Mouse (Mus musculus) neutrophil, adult 5-6 weeks (primary cell): ENCODE measurements around the gene Plbd2. TPM values are rescaled to one million over a fixed set of nuclear protein-coding genes. Genes with fewer than 3 reads are reported as not detected.

Source experiments
- ATAC-seq: fragments of 151-379, 151-347 bp; 2 replicates; pipeline ENCODE4 v1.8.0; 2017; ENCODE audit warnings: mild to moderate bottlenecking, moderate TSS enrichment; ENCODE audit not compliant: insufficient number of reproducible peaks, poor library complexity, low FRiP score, severe bottlenecking; ENCODE audit errors: extremely low read depth
- total RNA-seq: library from RNA; stranded (forward); fragments of 200-1000 nt; gene quantifications from 2 replicates; pipeline ENCODE4 v1.2.3, GENCODE M21; 2017

The Plbd2 gene
- total RNA-seq, 1 experiment from 2014 or later, result 5.8 TPM

DNA sequence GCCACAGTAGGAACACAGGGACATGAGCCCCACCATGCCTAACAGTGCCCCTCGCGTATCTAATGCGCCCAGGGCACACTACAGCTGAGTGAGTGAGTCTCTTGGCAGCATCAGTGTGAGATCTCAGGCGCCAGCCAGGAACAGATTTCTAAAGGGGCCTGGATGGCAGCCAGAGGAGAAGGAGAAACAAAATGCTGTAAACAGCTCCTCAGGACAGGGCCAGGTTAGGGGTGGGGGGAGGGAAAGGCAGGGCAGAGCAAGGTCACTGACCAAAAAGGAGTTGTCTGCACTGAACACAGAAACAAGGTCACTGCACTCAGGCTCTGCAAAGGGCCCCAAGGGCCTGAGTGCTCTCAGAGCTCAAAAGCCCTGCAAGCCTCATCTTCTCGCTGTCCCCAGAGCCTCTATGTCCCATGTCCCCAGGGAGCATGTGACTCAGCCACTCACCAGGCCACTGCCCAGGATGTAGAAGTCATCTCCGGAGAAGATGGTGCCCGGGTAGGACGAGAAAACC, 12.7 kb downstream of the Plbd2 start:
- no peak for ATAC-seq

DNA sequence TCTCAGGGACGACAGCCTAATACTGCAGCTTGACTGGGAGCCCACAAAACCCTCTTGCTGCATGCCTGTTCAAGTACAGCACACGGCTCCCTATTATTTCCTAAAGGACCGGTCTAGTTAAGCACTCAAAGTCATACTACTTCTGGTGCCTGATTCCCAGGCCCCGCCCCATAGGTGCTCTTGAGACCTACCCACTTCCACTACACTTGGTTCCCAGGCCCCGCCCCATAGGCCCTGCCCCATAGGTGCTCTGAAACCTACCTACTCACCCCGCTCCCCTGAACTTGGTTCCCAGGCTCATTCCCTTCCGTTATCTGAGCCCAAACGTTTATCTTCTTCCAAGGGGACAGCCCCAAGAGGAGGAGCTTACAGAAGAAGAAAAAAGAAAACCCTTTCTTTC, 15.6 kb downstream of the Plbd2 start:
- ATAC-seq, result no peak

DNA sequence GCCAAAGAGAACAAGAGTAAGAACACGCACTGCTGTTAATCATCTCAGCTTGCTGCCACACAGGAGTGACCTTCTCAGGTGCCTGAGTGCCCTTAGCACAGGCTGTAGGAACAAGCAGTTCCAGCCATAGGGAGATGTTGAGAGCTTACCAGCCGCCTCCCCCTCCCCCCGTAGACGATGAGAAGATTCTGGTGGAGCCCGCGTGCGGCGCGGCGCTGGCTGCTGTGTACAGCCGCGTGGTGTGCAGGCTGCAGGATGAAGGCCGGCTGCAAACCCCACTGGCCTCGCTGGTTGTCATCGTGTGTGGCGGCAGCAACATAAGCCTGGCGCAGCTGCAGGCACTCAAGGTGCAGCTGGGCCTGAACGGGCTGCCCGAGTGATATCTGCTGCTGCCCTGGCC, 20.0 kb downstream of the Plbd2 start:
- ATAC-seq, result no peak

DNA sequence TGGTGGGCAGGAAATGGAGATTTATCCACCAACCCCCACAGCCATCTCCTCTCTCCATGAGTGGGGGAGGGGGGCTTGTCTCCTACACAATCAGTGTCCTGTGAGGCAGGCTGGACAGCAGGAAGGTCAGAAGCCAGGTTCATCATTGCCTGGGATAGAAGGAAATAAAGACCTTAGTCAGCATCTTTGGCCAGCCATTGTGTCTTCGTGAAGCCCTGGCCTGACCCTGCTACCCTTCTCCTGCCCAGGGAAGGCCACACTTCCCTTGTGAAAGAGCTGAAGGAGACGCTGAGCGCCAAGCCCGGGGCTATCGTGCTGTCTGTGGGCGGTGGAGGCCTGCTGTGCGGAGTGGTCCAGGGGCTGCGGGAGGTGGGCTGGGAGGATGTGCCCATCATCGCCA, 22.2 kb downstream of the Plbd2 start:
- ATAC-seq, result no peak

DNA sequence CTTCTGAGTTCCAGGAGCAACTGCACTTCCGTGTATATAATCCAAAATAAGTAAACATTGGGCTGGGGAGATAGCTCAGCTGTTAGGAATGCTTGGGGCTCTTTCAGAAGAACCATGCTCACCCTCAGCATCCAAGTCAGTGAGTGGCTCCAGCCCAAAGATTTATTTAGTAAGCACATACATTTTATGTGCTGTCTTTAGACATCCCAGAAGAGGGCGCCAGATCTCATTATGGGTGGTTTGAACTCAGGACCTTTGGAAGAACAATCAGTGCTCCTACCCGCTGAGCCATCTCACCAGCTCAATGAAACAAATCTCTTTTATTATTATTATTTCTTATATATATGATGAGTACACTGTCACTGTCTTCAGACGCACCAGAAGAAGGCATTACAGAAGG, 23.9 kb downstream of the Plbd2 start:
- ATAC-seq, result no peak

DNA sequence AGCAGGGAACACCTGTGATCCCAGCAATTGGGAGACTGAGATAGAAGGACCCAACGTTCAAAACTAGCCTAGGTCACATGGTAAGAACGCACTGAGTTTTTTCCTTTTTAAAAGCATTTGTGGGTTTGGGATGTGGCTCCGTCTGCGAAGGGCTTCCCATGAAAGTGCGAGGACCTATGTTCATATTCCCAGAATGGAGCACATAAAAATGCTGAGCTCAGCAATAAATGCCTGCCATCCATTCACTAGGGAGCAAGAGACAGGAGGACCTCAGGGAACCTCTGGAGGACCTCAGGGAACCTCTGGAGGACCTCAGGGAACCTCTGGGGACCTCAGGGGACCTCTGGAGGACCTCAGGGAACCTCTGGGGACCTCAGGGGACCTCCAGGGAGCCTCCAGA, 25.4 kb downstream of the Plbd2 start:
- ATAC-seq, result no peak

DNA sequence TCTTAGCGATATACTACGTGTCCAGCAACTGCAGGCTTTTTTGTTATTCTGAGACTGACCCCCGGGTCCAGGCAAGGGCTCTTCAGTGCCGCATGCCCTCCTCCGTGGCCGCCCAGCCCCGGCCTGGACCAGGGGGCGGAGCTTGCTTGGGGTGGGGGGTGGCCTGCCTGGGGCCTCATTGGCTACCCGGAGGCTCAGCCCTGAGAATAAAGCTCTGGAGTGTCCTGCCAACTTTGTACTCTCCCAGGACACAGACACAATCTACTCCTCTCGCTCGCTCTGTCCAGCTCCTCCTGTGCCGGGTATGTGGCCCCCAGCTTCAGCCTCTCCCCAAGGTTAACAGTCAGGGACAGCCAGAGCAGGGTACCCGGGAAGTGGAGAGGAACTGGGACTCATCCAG, 27.1 kb downstream of the Plbd2 start, which contains the start of gene Sds:
TSS of gene Sds (plus strand) at position 231 of the 400 bp plus-strand sequence.
- ATAC-seq, result no peak

DNA sequence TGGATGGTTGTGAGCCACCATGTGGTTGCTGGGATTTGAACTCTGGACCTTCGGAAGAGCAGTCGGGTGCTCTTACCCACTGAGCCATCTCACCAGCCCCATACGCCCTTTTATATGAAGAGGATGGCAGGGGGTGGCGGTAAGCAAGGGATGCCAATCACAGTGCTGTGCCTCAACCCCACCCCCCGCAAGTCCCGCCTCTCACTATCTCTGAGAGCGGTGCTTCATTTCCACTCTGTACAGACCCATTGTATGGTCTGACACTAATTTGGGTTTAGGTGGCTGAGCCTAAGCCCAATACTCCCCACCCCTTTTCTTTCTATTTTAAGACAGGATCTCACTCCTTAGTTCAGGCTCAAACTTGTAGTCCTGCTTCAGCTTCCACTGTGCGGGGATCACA, 27.6 kb downstream of the Plbd2 start:
- ATAC-seq, result no peak

DNA sequence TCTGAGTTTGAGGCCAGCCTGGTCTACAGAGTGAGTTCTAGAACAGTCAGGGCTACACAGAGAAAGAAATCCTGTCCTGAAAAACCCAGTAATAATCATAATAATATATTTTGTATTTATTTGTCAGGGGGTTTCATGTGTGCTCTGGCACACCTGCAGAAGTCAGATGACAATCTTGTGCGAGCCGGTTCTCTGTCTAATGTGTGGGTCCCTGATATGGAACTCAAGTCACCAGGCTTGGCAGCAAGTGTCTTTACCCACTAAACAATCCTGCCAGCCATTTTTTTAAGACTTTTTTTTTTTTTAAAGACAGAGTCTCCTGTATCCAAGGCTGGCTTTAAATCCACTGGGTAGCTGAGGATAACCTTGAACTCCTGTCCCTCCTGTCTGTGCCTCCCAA, 30.1 kb downstream of the Plbd2 start:
- ATAC-seq, result no peak

DNA sequence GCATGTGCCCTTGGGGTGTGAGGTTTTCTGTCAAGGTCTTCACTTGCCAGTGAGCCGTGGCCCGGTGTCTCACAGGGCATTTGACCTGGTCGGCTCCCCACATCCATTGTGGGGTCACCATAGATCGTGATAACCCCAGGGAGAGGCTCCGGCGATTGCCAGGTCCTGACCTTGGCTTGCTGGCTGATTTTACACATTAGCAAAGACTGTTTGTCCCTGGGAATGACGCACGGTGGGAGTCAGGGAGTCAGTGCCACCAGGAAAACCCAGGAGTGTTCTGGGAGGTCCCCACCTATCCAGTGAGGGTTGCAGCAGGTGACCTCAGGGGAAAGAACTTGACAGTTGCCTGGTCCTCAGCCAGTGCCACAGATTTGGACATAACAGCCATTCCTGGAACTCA, 30.7 kb downstream of the Plbd2 start, which contains the start of gene Sdsl:
TSS of gene Sdsl (minus strand) at position 41 of the 400 bp plus-strand sequence.
- ATAC-seq, result no peak

DNA sequence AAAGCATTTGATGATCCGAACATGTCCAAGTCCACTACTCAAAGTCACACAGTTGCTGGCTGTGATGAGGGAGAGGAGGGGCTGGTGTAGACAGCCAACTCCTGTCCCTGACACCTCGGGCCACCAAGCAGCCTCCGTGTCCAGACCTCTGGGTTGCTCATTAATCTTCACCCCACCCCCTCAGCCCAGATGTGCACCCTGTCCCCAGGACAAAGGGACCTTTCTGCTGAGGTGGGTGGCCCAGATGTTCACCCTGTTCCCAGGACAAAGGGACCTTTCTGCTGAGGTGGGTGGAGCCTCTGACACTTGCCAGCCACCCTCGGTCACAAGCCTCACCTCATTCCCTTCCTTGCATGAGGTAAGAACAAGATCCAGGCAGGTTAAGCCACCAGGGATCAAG, 31.9 kb downstream of the Plbd2 start:
- no peak for ATAC-seq

DNA sequence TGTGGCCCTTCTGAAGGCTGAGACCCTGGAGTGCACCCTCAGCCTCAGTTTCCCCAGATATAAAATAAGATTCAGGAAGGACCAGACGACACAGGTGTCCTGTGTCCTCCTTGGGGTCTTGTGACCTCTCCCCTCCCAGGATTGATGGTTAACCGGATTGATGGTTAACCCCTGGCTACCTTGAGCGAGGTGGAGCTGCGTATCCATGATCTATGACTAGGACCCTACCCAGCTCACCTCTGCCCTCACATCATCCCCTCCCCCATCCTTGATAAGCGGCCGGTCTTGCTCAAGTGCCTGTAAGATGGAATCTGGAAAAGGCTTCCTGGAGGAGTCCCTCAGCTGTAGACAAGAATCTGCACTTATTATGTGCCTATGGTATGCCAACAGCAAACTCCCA, 34.6 kb downstream of the Plbd2 start:
- no peak for ATAC-seq

DNA sequence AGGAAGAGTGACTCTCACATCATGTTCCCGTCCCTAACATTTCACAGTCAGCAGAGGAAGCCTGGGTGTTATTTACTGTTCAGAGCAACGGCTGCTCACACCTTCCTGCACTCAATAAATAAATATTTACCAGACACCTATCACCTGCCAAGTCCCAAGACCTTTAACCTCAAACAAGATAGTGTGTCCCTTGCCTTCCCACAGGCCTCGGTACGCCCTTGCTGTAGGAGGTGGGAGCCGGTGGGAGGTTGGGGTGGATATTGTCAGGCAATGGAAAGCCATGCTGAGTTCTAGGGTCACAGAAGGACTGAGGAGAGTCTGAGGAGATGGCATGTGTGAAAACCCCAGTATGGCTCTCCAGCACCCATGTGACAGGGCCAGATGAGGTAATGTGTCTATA, 35.1 kb downstream of the Plbd2 start:
- ATAC-seq, result no peak

DNA sequence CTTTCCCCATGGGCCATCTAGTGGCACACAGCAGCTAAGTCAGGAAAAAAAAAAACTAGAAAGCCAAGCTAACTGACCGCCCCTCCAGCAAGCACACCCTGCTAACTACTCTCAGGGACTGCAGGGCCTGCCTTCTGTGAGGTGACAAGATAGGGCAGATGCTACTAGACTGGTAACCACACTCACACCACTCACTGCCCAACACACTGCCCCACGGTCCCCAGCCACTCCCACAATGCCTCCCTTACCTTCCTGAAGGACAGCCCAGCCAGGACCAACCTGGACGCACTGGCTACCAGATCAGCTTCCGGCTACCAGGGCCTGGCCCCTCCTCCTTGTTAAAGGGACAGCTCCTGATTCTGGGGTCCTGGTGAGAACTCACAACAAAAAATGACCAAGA, 36.4 kb downstream of the Plbd2 start:
- no peak for ATAC-seq

DNA sequence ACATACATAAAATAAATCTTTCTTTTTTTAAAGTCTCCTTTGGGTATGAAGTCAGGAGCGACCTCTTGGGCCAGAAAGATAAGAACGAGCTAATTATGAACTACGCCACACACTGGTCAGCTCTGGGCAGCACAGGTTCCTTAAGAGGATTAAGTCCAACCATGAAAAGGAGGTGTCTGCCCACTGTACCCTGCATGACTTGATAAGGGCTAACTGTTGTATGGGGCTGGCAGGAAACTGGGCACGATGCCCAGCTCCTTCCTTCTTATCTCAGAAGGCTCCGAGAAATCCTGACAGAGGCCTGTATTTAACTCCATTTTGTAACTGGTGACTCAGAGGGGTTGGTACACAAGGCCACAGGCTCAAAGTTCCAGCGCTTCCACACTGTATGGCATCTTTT, 37.6 kb downstream of the Plbd2 start:
- ATAC-seq, result no peak

DNA sequence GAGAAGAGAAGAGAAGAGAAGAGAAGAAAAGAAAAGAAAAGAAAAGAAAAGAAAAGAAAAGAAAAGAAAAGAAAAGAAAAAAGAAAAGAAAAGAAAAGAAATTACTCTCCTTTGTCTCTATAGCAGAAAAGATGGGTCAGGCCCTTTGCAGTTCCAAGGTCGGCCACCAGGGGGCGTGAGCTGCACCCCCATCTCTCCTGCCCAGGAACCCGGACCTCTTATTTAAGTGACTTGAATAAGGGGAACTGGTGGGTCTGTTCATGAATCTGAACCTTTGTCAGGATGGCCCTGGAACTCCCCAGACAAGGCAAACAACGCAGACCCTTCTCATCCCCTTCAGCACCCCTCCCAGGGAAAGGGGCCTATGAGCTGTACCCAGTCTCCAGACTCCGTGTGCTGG, 38.4 kb downstream of the Plbd2 start:
- ATAC-seq, result no peak

DNA sequence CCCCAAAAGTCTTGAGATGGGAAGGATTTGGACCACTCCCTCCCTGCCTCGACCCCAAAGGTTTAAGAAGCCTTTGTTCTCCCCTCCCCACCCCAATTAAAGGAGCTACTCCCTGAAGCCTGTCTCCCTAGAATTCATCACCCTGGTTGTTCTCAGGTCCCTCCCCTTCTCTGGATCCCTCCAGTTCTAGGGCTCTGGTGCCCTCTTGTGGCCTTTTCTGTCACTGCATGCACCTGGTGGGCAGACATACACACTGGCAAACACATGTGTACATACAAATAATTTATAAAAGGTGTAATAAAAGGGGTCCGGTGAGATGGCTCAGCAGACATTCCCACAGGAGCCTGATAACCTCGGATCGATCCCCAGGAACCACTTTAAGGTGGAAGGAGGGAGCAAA, 39.1 kb downstream of the Plbd2 start:
- no peak for ATAC-seq

DNA sequence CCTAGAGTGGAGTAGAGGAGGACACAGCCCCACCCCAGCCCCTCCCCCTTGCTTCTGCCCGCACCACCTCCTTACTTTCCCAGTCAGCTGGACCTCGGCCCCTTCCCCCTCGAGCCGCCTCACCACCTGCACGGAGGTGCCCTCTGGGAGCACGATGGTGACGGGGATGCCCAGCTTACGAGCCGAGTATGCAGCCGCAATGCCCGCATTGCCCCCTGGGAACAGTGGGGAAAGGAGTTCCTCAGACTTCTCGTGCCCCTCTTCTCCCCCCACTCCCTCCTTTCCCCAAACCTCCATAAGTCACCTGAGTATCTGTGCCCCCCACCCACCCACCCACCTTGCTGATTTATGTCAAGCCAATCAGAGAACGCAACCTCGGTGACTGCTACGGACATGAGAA, 41.5 kb downstream of the Plbd2 start:
- no peak for ATAC-seq

DNA sequence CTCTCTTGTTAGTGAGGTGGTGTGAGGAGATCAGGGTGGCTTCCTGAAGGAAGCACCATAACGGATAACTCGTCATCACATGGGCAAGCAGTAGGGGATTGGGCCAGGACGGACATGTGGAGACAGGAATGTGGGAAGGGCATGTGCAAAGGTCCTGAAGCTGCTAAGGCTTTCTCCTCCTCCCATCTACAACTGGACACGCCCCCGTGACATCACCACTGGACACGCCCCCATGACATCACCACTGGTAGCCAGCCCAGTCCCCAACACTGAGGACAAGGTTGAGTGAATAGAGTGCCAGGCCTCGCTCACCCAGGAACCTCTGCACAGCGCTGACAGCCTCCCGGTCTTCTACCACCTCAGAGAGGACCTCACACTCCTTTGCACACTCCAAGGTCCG, 44.3 kb downstream of the Plbd2 start:
- no peak for ATAC-seq

DNA sequence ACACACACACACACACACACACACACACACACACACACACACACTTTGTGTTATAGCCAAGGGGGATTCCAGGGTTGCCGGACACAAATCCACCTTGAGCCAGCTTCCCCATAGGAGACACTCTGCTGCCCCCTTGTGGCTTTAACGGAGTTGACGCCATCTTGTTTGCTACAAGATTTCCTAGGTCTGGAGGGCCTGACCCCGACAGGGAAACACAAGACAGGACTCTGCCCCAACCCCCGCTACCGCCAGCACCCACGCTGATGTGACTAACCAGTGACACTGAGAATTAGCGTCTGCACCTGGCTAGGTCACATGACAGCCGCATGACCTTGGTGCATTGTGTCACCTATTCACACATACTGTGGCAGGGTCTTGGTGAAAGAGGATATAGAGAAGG, 45.8 kb downstream of the Plbd2 start:
- ATAC-seq, result no peak

DNA sequence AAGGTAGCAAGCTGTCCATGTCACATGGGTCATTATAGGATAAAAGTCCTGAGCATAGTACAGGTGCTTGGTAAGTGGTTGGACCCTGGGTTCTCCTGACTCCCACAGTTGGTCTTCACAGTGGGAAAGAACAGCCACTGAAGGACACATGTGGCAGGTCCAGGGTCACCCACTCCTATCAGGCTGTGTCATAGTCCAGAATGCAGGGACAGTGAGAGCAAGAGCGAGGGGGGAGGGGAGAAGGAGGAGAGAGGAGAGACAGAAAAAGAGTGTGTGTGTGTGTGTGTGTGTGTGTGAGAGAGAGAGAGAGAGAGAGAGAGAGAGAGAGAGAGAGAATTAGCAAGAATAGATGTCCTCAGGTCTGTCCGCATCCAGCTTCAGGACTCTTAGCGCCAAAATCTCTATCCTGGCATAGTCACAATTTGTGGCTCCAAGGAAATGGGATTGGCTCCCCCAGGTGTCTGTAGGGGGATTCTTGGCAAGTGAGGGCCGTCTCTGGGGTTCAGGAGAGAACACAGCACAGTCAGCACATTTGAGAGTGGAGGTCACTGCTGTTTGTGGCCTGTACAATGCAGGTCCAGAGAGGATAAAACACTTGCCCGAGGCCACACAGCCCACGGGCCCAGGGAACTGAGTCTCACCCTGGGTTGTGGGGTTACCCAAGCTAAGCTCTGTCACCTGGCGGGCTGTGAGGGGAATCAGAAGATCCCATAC, 46.4 kb downstream of the Plbd2 start:
- ATAC-seq, result no peak
